Mouse (Mus musculus) small intestine, adult 2 months (tissue): Measurements from ENCODE around the gene Otp.

Source experiments
- CTCF ChIP-seq: fragments of 200-500 bp; IDR thresholded peaks from 2 replicates; pipeline ENCODE4 v1.5.1; 2012; ENCODE audit warnings: low read depth, mild to moderate bottlenecking, control low read depth, inconsistent platforms, low read length, moderate library complexity, mixed read lengths; ENCODE audit not compliant: insufficient replicate concordance, insufficient read length; ENCODE audit errors: extremely low read depth
- POLR2A ChIP-seq: fragments of 200-500 bp; IDR thresholded peaks from 2 replicates; pipeline ENCODE4 v1.6.1; 2012; ENCODE audit warnings: low read depth, mild to moderate bottlenecking, control low read depth, inconsistent platforms, low read length, moderate library complexity

DNA sequence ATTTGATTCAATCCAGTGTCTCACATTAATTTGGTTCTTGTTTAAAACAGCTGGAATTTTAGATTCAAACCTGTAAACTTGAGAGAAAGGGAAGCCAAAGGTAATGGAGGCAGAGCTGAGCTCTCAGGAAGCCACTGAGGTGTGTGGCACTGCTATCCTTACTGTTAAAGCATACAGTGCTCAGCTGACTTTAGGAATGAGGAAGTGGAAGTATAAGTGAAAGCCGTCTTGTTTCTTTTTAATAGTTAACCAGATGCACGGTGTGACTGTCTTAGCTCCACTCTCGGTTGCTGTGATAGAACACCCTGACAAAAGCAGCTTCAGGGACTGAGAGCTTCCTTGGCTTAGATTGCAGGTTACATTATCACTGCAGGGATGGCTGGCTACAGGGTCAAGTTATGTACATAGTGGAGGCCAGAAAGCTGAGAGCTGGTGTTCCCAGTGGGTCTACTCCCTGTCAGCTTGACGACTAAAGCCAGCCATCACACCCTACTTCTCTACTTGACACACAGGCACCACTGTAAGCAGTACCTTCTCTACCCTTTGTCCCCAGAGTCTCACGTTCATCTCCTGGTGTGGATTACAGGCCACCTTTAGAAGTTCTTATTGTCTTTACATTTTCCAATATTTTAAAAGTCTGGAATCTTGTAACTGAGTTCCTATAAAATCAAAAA lies 37.2 kb upstream of the Otp start:
- no peak for TF ChIP-seq CTCF
- no peak for TF ChIP-seq POLR2A
